Mouse (Mus musculus) mature B cell (primary cell): Measurements from ENCODE around the gene Gba.

Experiments
- in situ Hi-C: fragments of 300-500 bp; cut with MboI; formaldehyde crosslinking; loops from 2 replicates; pipeline ENCODE4 v1.14.3; 2019

Gba gene

DNA sequence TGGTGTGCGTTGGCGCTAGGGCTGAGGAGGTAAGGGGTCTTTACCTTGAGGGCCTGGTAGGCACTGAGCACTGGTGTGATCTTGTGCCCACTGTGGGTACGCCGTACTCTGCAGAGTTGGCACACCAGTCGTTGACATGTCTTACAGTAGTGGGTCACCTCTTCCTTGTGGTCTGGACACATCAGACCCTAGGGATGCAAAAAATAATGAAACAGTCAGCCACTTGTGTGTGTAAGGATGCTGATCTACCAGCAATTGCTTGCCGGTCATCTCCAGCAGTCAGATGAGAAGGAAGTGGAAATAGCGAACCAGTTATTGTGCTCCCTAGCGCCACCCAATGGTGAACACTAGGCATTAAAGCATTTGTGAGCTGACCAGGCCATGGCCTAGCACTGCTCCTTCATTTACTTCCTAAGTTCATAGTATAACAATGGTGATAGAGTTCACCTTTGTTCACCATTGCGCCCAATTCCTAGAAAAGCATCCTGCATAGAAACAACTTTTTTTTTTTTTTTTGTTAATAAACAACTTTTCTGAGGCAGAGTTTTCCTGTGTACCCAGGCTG lies 39.7 kb downstream of the Gba start:
- in situ Hi-C loops: no loop called here

DNA sequence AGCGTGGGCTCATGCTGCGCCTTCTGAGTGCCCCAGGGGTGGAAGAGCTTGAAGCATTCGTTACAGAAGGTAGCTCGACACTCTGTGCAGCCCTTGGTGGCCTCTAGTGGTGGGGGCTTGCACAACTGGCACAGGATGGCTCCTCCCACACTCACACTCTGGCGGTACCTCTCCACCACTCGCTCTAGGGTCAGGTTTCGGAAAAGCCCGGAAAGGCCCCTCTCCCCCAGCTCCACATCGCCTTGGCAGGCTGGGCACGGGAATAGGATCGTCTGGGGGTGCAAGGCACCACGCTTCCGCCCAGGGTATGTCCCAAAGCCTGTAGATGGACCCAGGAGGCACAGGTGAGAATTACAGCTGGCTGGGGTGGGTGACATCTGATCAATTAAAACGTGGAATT lies 40.9 kb downstream of the Gba start:
- in situ Hi-C loops: no loop called here

DNA sequence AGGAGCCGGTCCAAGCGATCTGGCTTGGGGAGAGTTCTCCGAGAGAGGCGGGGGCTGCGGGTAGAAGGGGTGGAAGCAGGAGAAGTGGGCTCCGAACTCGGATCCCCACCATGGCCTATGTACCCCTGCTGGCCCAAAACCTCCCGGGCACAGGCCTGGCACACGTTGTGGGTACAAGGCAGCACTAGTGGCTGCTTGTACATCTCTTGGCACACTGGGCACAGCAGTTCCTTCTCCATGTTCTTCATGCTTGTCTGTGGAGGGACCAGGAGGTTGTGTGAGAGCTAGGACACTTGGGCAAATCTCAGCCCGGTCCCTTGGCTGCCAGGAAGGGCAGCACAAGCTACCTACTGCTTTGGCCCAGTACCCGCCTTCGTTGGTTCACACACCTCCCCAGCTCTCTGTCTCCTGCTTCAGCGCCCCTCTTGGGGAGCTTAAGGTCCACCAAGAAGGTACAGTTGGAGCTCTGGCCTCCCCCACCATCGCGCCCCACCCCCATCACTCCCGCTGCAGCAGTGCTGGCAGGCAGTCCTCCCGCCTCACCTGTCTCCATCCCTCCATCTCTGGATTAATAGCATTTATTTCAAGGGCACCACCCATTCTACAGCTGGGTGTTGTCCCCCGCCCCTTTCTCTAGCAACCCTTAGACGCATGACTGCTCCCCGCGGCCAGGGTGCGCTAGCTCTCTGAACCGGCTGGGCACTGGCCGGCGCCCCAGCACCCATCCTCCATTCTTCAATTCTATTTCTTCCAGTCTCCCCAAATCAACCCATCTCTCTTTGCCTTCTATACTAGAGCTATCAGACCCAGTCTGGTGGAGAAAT lies 41.6 kb downstream of the Gba start:
- in situ Hi-C loops: no loop called here

DNA sequence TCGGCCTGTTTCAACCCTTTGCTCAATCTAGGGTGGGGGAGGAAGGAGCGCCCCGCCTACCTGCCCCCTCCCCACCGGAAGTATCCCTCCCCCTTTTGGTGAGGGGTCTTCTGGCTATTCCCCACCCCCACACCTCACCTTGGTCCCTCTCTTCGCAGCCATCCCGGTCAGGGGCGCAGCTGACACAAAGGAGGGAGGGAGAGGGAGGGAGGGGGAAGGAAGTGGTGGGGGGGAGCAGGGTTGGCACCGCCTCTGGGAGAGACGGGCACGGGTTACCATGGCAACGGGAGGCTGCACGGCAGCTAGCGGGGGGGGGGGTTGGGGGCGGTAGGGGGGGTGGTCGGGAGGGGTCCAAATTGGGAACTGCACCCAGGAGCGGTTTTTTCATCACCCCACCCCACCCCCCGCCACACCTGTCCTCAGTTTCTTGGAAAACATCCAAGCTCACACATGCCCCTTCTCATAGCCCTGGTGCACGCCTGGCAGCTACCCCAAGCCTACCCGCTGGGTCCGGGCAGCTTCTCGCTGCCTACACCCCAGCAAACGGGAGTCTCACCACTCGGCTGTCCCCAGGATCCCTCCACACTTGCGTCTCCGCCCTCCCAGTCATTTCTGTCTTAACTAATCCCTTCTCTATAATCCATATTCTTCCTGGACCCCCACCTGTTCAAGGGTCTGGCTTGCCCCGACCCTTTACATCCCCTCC lies 42.4 kb downstream of the Gba start:
- in situ Hi-C loops: loop anchor here (5.0 kb wide), 1 partner anchor 52 kb away; no protein-coding TSS in a partner anchor

DNA sequence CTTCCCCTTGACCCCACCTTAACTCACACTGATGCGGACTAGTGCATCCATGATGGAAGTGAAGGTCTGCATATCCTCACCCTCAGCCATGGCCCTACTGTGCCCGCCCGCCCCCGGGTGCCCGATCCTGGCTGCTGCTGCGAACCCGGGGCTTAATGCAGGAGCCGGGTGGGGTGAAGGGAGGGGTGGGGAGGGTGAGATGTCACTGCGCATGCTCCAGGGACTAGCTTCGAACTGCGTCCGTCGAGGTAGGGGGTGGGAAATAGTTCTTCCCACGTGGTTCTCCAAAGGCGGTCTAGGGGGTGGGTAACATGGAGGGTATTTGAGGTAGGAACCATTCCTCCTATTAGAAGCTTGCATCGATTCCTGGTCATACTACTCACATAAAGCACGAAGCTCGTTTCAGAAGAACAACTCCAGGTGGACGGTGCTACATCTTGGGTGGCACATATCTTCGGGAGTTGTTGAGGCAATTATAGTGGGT lies 43.0 kb downstream of the Gba start, which contains the start of gene Krtcap2:
Gene Krtcap2 (plus strand): TSS at position 279 of the 484 bp plus-strand sequence.
- in situ Hi-C loops: loop anchor here (5.0 kb wide), 1 partner anchor 52 kb away; no protein-coding TSS in a partner anchor

DNA sequence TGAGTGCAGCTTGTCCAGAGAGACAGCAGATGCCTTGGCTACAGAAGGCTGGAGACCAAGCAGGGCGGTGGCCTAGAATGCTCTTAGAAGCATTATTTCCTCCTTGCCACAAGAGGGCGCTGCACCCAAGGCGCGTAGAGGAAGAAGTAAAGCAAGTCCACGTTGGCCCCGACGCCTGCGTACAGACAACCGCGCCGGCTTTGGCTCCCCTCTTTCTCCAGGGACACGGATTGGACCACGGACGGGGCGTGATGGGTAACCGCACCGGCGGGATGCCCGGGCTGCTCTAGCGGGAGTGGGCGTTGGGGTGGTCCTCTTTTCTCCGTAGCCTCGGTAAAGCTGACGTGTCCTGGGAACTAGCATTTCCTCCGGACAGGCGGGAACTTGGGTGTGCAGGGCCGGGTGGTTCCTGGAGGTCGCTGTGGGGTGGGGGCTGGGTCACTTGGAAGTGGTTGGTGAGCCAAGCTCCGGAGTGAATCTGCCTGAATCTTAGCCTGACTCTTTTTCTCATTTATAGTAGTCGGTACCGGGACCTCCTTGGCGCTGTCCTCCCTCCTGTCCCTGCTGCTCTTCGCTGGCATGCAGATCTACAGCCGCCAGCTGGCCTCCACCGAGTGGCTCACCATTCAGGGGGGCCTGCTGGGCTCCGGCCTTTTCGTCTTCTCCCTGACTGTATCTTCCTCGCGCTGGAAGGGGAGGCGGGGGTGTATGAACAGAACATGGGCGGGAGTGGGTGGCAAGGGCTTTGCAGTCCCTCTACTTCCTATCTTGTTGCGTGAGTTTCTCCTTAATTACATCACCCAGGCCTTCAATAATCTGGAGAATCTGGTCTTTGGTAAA lies 43.8 kb downstream of the Gba start, which contains the start of gene Trim46:
Gene Trim46 (minus strand): TSS at position 49 of the 840 bp plus-strand sequence.
- in situ Hi-C loops: loop anchor here (5.0 kb wide), 1 partner anchor 51 kb away; no protein-coding TSS in a partner anchor

DNA sequence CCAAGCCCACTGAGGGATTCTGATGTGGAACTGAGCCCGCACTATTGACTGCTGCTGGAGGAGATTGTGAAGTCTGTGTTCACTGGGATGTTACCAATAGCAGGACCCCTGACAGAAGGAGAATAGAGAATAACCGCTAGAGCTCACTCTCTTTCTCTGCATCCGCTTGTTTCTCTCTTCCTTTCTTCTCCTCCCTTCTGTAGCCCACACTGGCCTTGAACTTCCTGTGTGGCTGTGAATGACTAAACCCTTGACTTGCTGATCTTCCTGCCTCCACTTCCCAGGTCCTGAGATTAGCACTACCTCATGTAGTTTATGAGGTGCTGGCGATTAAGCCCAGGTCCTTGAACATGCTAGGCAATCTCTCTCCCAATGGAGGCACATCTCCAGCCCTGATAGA lies 44.7 kb downstream of the Gba start:
- in situ Hi-C loops: loop anchor here (5.0 kb wide), 1 partner anchor 50 kb away; no protein-coding TSS in a partner anchor

DNA sequence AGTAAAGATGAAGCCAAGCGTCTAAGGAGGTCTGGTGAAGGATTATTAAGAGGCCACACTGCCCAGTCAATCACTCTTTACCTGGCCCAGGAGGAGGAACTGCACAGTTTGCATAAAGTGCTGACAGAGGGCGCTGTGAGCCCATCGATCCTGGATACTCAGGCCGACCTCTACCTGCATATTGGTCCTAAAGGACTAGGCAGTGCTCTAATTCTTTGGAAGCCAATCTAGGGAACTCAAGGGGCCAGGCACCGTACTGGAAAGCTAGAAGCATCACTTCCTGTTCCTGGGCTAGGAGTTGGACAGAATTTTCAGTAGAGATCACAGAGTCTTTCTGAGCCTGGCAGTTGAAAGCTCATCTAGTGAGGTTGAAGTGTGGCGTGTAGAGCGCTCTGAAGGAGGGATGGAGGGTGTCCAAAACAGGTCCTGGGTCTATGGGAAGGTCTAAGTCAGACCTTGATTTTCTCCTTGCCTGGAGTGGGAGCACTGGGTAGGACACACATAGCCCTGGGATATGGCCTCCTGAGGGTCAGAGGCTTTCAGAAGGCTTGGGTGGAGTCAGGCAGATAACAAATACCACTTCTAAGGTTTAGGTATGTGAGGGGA lies 47.8 kb downstream of the Gba start:
- in situ Hi-C loops: no loop called here

DNA sequence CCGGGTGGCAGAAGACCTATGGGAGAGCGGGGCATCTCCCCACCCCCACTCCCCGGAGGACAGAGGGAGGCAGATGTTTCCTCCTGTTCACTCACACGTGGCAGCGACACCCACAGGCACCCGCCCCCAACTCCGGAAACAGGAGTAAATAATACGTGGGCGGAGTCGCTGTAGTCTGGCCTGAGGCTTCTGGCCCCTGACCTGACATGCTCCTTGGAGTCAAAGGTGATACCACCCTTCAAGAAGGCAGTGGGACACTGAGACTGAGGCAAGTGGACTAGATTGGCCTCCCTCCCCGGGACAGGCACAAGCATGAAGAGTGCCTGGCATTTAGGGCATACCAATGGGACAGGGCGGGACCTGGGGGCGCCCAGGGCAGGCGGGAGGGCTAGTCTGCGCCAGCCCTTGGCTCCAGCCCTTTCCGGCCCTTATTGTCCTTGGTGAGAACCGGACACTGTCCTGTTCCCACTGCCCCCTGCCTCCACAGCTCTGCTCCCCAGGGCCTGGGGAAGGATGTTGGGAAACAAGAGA lies 48.7 kb downstream of the Gba start:
- in situ Hi-C loops: no loop called here

DNA sequence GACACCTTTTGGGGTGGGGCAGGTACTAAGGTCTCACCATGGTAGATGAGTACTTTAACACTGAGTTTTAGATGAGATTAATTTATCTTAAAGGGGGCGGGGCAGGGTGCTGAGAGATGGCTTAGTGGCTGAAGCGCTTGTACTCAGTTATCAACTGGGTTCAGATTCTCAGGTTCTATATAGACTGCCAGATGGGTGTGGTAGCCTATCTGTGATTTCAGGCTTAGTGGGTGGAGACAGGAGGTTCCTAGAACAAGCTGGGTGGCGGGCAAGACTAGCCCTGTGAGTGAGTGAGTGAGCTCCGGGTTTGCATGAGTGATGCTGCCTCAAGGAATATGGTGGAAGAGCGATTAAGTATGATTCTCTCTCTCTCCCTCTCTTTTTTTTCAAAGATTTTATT lies 52.3 kb downstream of the Gba start:
- in situ Hi-C loops: no loop called here

DNA sequence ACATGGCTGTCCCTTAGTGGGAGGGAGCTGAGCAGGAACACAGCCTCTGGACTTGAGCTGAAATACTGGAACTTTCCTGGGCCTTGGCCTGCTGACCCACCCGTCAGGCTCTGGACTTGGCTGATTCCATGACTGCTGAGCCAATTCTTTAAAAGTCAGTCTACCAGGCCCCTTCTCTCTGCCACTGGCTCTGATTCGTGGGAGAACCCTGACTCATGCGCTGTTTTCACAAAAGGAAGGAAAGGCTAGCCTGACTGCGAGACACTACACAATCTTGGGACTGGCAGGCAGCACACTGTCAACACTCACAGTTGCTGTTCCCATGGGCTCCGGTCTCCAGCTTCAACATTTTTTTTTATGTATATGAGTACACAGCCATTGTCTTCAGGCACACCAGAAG lies 53.4 kb downstream of the Gba start:
- in situ Hi-C loops: no loop called here
